ENCODE assay signal across 9 mouse cellular contexts in the genomic region with DNA sequence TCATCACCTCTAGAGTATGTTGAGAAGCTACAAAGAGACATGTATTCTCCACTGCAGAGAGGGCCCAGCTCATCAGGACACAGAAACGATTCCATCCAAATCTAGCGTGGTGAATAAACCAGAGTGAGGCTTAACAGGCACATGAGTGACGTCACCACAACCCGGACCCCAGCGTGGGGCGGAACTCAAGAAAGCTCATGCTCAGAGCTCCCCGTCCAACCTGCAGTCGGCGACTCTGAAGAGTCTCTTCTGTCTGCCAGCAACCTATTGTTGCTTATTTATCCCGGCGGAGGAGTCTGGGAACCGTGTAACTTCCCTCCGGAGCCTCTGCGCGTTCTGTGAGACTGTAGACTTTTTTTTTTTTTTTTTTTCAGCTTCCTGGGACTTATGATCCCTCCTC. TPM values are rescaled to one million over a fixed set of nuclear protein-coding genes. Genes with fewer than 3 reads are reported as not detected.
DNase-seq lines count a peak whose midpoint lies in the region; ATAC-seq and TF ChIP-seq lines count a peak whose summit lies in the region.
"Had no signal": no experiment of that assay in that cellular context is flagged by ENCODE, and none has a peak within 500 bp of the region (broad histone marks: within the 10 kb centered on the region; RNA-seq: fewer than 3 reads in every experiment).

No protein-coding gene starts in this region.

- H3K27ac ChIP-seq in forebrain, postnatal 0 days (ENCODE audit: low read depth, low read length), result no peak overlapping the region
- H3K27ac ChIP-seq in intestine, embryonic 16.5 days (ENCODE audit: low read length), result 0 out of 2 replicates have a peak overlapping the region, but pooled peaks have one; percentile 12
- H3K27ac ChIP-seq in lung, embryonic 15.5 days, result no peak overlapping the region

- H3K9ac ChIP-seq in forebrain, postnatal 0 days, result peak overlapping the region; percentile 33
- peak overlapping the region; percentile 55 for H3K9ac ChIP-seq in intestine, embryonic 16.5 days (ENCODE audit: low read depth, low read length)
- no peak overlapping the region for H3K9ac ChIP-seq in lung, embryonic 15.5 days

- no peaks in the 10 kb centered on the region for H3K9me3 ChIP-seq in forebrain, postnatal 0 days (ENCODE audit: low read length)
- no peaks in the 10 kb centered on the region for H3K9me3 ChIP-seq in intestine, embryonic 16.5 days (ENCODE audit: control insufficient read depth, low read length)
- no peaks in the 10 kb centered on the region for H3K9me3 ChIP-seq in lung, embryonic 15.5 days

- H3K36me3 ChIP-seq in forebrain, postnatal 0 days (ENCODE audit: insufficient read depth), result no peaks in the 10 kb centered on the region
- H3K36me3 ChIP-seq in intestine, embryonic 16.5 days (ENCODE audit: control insufficient read depth, insufficient read depth, low read length), result no peaks in the 10 kb centered on the region
- H3K36me3 ChIP-seq in lung, embryonic 15.5 days, result peaks cover 5% of the 10 kb centered on the region

- peak overlapping the region; percentile 28 for H3K4me3 ChIP-seq in forebrain, postnatal 0 days (ENCODE audit: low read depth, low read length)
- peak overlapping the region; percentile 42 for H3K4me3 ChIP-seq in intestine, embryonic 16.5 days (ENCODE audit: low read length)
- peak overlapping the region; percentile 37 for H3K4me3 ChIP-seq in lung, embryonic 15.5 days
- H3K4me3 ChIP-seq: myocyte had no signal

- peak; percentile 20 to 48 for DNase-seq in heart, adult 18-20 months
- DNase-seq in heart, adult 8-10 months (ENCODE audit: low spot score), result no peak
- peak; percentile 28 for DNase-seq in c-Kit-positive CD71-negative TER-119-negative erythroid progenitor cells, embryonic 14.5 days (ENCODE audit: low read depth)
- peak; percentile 67 for DNase-seq in forebrain, postnatal 0 days
- DNase-seq in ovary, postnatal 10 days (ENCODE audit: low spot score), result peak; percentile 11
- DNase-seq in adipocyte (ENCODE audit: low spot score), result no peak

- peaks cover 3% of the 10 kb centered on the region; the same call in 1 of the 2 replicates for H3K4me1 ChIP-seq in forebrain, postnatal 0 days (ENCODE audit: insufficient read depth)
- H3K4me1 ChIP-seq in intestine, embryonic 16.5 days (ENCODE audit: control insufficient read depth, insufficient read depth, low read length), result 0 out of 2 replicates have a peak, but pooled peaks cover 2% of the 10 kb centered on the region
- peaks cover 13% of the 10 kb centered on the region for H3K4me1 ChIP-seq in lung, embryonic 15.5 days

- ATAC-seq in forebrain, postnatal 0 days, result peak; percentile 65
- peak; percentile 36; the same call in 1 of the 2 replicates for ATAC-seq in intestine, embryonic 16.5 days
- ATAC-seq in lung, embryonic 15.5 days (ENCODE audit: borderline replicate concordance, extremely low read depth, low FRiP score, low TSS enrichment), result peak; percentile 19; the same call in 1 of the 2 replicates

- 8% methylated on average over 15 of the region's 15 CpGs for WGBS in forebrain, postnatal 0 days
- 7% methylated on average over 15 of the region's 15 CpGs for WGBS in intestine, embryonic 16.5 days
- WGBS in lung, embryonic 15.5 days, result 5% methylated on average over 15 of the region's 15 CpGs

- TF ChIP-seq CTCF in forebrain, postnatal 0 days (IDR thresholded peaks at IDR 0.05; ENCODE audit: low read depth), result no peak

- no peaks in the 10 kb centered on the region for H3K27me3 ChIP-seq in forebrain, postnatal 0 days (ENCODE audit: insufficient read depth, low read length)
- no peaks in the 10 kb centered on the region for H3K27me3 ChIP-seq in intestine, embryonic 16.5 days (replicated peaks; ENCODE audit: control insufficient read depth, insufficient read depth, low read length)
- no peaks in the 10 kb centered on the region; the same call in 1 of the 2 replicates for H3K27me3 ChIP-seq in lung, embryonic 15.5 days

- H3K4me2 ChIP-seq in forebrain, postnatal 0 days (ENCODE audit: low read depth), result peak overlapping the region; percentile 49
- H3K4me2 ChIP-seq in intestine, embryonic 16.5 days (ENCODE audit: low read depth, low read length), result peak overlapping the region; percentile 61
- H3K4me2 ChIP-seq in lung, embryonic 15.5 days, result peak overlapping the region; percentile 61

RNA-seq across cellular contexts. Expression of a gene that starts 11.4 kb away (rescaled TPM):
- 10 to 100 TPM; 11.0 to 11.8 TPM for total RNA-seq in heart, adult 18-20 months (2021)
- 10 to 100 TPM in 1 of 4 experiments, 1 to 10 TPM in 3; 8.4 to 14.0 (median 9.2) TPM for total RNA-seq in heart, adult 8-10 months (2022)
- total RNA-seq in forebrain, postnatal 0 days (2014; rRNA removed), result 18.1 and 21.9 TPM in 2 replicates
- polyA plus RNA-seq in forebrain, postnatal 0 days (2015; fragmentation: Nextera tagmentation; extraction: Ambion mirVana), result 15.2 and 17.9 TPM in 2 replicates
- 14.6 and 14.7 TPM in 2 replicates for polyA plus RNA-seq in intestine, embryonic 16.5 days (2015; fragmentation: Nextera tagmentation; extraction: Ambion mirVana)
- 17.2 and 17.7 TPM in 2 replicates for polyA plus RNA-seq in lung, embryonic 15.5 days (2015; fragmentation: Nextera tagmentation; extraction: Ambion mirVana)

RNA-seq across cellular contexts. Expression of a gene that starts 15.4 kb away (rescaled TPM):
- 1 to 10 TPM; 6.0 to 6.5 TPM for total RNA-seq in heart, adult 18-20 months (2021)
- total RNA-seq in heart, adult 8-10 months (2022), result 10 to 100 TPM in 1 of 4 experiments, 1 to 10 TPM in 3; 5.1 to 10.5 (median 6.7) TPM
- not detected in 2 replicates for total RNA-seq in forebrain, postnatal 0 days (2014; rRNA removed)
- polyA plus RNA-seq in forebrain, postnatal 0 days (2015; fragmentation: Nextera tagmentation; extraction: Ambion mirVana), result 10.0 and 15.7 TPM in 2 replicates
- 8.1 and 11.4 TPM in 2 replicates for polyA plus RNA-seq in intestine, embryonic 16.5 days (2015; fragmentation: Nextera tagmentation; extraction: Ambion mirVana)
- polyA plus RNA-seq in lung, embryonic 15.5 days (2015; fragmentation: Nextera tagmentation; extraction: Ambion mirVana), result 11.7 and 14.1 TPM in 2 replicates
- polyA plus RNA-seq: myocyte had no signal

RNA-seq across cellular contexts. Expression of a gene that starts 44.6 kb away (rescaled TPM):
- total RNA-seq in heart, adult 18-20 months (2021), result not detected
- not detected for total RNA-seq in heart, adult 8-10 months (2022)
- total RNA-seq in forebrain, postnatal 0 days (2014; rRNA removed), result 114 TPM in 2 replicates
- 95.2 and 102 TPM in 2 replicates for polyA plus RNA-seq in forebrain, postnatal 0 days (2015; fragmentation: Nextera tagmentation; extraction: Ambion mirVana)
- 0.82 and 1.1 TPM in 2 replicates for polyA plus RNA-seq in intestine, embryonic 16.5 days (2015; fragmentation: Nextera tagmentation; extraction: Ambion mirVana)
- polyA plus RNA-seq in lung, embryonic 15.5 days (2015; fragmentation: Nextera tagmentation; extraction: Ambion mirVana), result 0.44 and 1.0 TPM in 2 replicates
- polyA plus RNA-seq: myocyte had no signal

RNA-seq across cellular contexts. Expression of a gene that starts 51.7 kb away (rescaled TPM):
- total RNA-seq in heart, adult 18-20 months (2021), result 10 to 100 TPM; 39.5 to 43.2 TPM
- 10 to 100 TPM; 39.3 to 48.6 (median 43.8) TPM for total RNA-seq in heart, adult 8-10 months (2022)
- 101 and 118 TPM in 2 replicates for total RNA-seq in forebrain, postnatal 0 days (2014; rRNA removed)
- 48.5 and 56.6 TPM in 2 replicates for polyA plus RNA-seq in forebrain, postnatal 0 days (2015; fragmentation: Nextera tagmentation; extraction: Ambion mirVana)
- polyA plus RNA-seq in intestine, embryonic 16.5 days (2015; fragmentation: Nextera tagmentation; extraction: Ambion mirVana), result 37.5 and 43.5 TPM in 2 replicates
- polyA plus RNA-seq in lung, embryonic 15.5 days (2015; fragmentation: Nextera tagmentation; extraction: Ambion mirVana), result 86.1 and 88.1 TPM in 2 replicates

Comparison
In these comparisons a context has a peak if more than half of its experiments do, and no peak if none do; other contexts are left out.
1. DNase-seq: peak in heart, adult 18-20 months (2 of 2), c-Kit-positive CD71-negative TER-119-negative erythroid progenitor cells, embryonic 14.5 days (single experiment), forebrain, postnatal 0 days (single experiment) and ovary, postnatal 10 days (single experiment); none in heart, adult 8-10 months (single experiment) and adipocyte (single experiment).
2. RNA of a gene that starts 44.6 kb away (total RNA-seq): 114 TPM in forebrain, postnatal 0 days; not detected in heart, adult 18-20 months and not detected in heart, adult 8-10 months; every median in the first group is over 100 times any median in the second.
3. Peak in every context shown above with its lines, with median percentiles within 50 percentile points of each other: ATAC-seq, H3K4me2 ChIP-seq and H3K4me3 ChIP-seq.